Mouse (Mus musculus): ENCODE results near the gene Nudt8.

GRCm38 (mm10) chr19:3960211-3960610 is 40.2 kb upstream of the Nudt8 start:
- TF ChIP-seq POLR2A (IDR thresholded peaks at IDR 0.05; ENCODE audit: low read depth, low read length): no peak
- TF ChIP-seq CTCF (IDR thresholded peaks at IDR 0.05; ENCODE audit: borderline replicate concordance, insufficient read depth, low read length): no peak
